Mouse (Mus musculus) kidney, embryonic 15.5 days (tissue): ENCODE measurements around the gene Tbc1d9b. TPM values are rescaled to one million over a fixed set of nuclear protein-coding genes. Genes with fewer than 3 reads are reported as not detected.

Experiments used
- ATAC-seq: fragments of 200-750 bp; cut with Nextera tagmentation; replicated peaks from 2 replicates; pipeline ENCODE4 v1.8.0; 2017; ENCODE audit warnings: moderate TSS enrichment; ENCODE audit not compliant: low FRiP score
- H3K27ac ChIP-seq: fragments of 300-500 bp; sonication (generic); 2 replicates; pipeline ENCODE4 v1.5.1; 2015; ENCODE audit warnings: mild to moderate bottlenecking, inconsistent platforms
- H3K27me3 ChIP-seq: fragments of 300-500 bp; sonication (generic); 2 replicates; pipeline ENCODE4 v1.6.1; 2015; ENCODE audit warnings: inconsistent platforms
- H3K36me3 ChIP-seq: fragments of 300-500 bp; sonication (generic); 2 replicates; pipeline ENCODE4 v1.6.1; 2015; ENCODE audit warnings: inconsistent platforms
- H3K4me1 ChIP-seq: fragments of 300-500 bp; sonication (generic); 2 replicates; pipeline ENCODE4 v1.6.1; 2015; ENCODE audit warnings: inconsistent platforms
- H3K4me2 ChIP-seq: fragments of 300-500 bp; sonication (generic); 2 replicates; pipeline ENCODE4 v1.6.1; 2015; ENCODE audit warnings: moderate library complexity, mild to moderate bottlenecking, inconsistent platforms
- H3K4me3 ChIP-seq: fragments of 300-500 bp; sonication (generic); replicated peaks from 2 replicates; pipeline ENCODE4 v1.5.1; 2015; ENCODE audit warnings: mild to moderate bottlenecking, inconsistent platforms
- H3K9ac ChIP-seq: fragments of 300-500 bp; sonication (generic); 2 replicates; pipeline ENCODE4 v1.6.1; 2015; ENCODE audit warnings: mild to moderate bottlenecking, inconsistent platforms
- H3K9me3 ChIP-seq: fragments of 300-500 bp; sonication (generic); replicated peaks from 2 replicates; pipeline ENCODE4 v1.6.1; 2016; ENCODE audit warnings: inconsistent platforms
- WGBS: fragments of 180-500 bp; shearing (Covaris S2); methylation state at CpG from one replicate; pipeline ENCODE4 v1.1.7; 2015; ENCODE audit warnings: mixed read lengths; 5-methylcytosine and 5-hydroxymethylcytosine counted together
- polyA plus RNA-seq: library from polyadenylated mRNA; unstranded; fragments of >200 nt; fragmentation: Nextera tagmentation; extraction: Ambion mirVana; gene quantifications from 2 replicates; pipeline ENCODE4 v1.2.1, GENCODE M21; 2015

The Tbc1d9b gene
- polyA plus RNA-seq, 1 experiment from 2014 or later: 42.9 TPM

DNA sequence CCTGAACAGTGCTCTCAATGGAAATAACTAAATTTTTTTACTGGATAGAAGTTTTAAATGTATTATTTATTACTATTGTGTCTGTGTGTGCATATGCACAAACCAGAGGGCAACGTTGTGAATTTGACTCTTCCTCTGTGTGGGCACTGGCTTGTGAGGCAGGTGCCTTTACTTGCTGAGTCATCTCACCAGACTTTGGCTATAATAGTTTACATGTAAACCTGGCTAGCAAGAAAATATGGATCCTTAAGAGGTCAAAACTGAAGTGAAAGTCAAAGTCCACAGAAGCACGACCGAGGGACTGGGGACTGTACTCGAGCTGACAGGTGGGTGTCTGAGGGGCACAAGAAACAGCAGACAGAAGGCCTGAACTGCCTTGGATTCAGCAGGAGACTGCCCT is 51.5 kb downstream of the Tbc1d9b start:
- Histone ChIP-seq H3K4me1 (no peaks in the 10 kb centered on the region), H3K4me3 (no peak overlapping the region), H3K4me2 (no peak overlapping the region), H3K9ac (no peak overlapping the region), H3K9me3 (no peaks in the 10 kb centered on the region), H3K27me3 (no peaks in the 10 kb centered on the region), H3K27ac (no peak overlapping the region), H3K36me3 (peaks cover 23% of the 10 kb centered on the region)
- WGBS: 88% methylated on average over 4 of the region's 4 CpGs
- ATAC-seq: no peak

DNA sequence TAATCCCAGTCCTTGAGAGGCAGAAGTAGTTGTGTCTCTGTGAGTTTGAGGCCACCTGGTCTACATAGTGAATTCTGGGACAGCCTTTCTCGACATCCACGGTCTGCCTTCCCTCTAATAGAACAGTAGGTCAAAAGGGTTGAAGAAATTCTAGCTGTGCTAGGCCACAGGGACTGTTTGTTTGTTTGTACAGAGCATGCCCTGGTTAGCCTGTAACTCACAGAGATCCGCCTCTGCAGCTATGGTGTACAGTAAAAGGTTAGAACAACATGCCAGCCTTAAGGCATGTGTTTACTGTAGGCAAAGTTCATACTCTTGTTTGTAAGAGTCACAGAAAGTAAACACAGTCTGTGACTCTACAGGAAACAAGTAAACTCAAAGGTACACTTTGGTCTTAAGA is 53.6 kb downstream of the Tbc1d9b start:
- Histone ChIP-seq H3K4me2 (no peak overlapping the region), H3K9me3 (no peaks in the 10 kb centered on the region), H3K4me1 (no peaks in the 10 kb centered on the region), H3K36me3 (peaks cover 10% of the 10 kb centered on the region; the same call in 1 of the 2 replicates), H3K4me3 (no peak overlapping the region), H3K9ac (no peak overlapping the region), H3K27ac (no peak overlapping the region), H3K27me3 (no peaks in the 10 kb centered on the region)
- ATAC-seq: no peak
- 46% methylated on average over 3 of the region's 3 CpGs for WGBS

DNA sequence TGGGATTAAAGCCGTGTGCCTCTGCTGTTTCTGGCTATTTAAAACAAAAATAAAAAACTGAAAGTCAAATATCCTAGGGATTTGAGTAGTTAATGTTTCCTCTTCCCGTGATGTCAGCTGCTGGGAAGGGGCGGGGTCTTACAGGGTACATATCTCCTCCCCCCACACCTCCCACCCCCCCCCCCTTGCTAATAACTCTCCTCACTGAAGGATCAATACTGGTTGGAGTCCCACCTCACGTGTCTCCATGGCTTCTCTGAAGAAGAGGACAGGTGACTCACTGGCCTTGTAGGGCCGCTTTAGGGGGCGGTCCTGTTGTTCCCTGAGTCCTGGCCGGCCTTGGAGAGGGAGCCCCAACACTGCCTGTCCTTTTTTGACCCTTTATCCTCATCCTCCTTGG is 57.5 kb downstream of the Tbc1d9b start:
- Histone ChIP-seq H3K4me2 (no peak overlapping the region), H3K27ac (no peak overlapping the region), H3K9ac (no peak overlapping the region), H3K36me3 (peaks cover 6% of the 10 kb centered on the region; the same call in 1 of the 2 replicates), H3K9me3 (no peaks in the 10 kb centered on the region), H3K4me3 (no peak overlapping the region), H3K27me3 (no peaks in the 10 kb centered on the region), H3K4me1 (no peaks in the 10 kb centered on the region)
- ATAC-seq: no peak
- WGBS: 73% methylated on average over 7 of the region's 7 CpGs

DNA sequence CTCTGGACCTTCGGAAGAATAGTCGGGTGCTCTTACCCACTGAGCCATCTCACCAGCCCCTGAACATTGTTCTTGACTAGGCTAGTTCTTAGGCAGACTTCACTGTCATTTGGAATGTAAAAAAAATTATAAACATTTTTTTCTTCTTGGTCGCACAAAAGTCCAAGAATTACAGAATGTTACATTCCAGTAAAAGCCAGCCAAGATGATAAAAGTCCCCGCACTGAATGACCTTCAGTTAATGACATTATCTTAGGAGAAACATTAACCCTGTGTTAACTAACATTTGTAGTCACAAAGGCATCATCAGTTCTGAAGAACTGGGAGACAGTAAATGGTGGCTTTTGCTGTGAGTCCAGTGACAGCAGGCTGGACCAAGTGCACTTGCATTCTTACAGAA is 59.2 kb downstream of the Tbc1d9b start:
- H3K27ac ChIP-seq: no peak overlapping the region
- no peaks in the 10 kb centered on the region for H3K9me3 ChIP-seq
- no peak overlapping the region for H3K4me3 ChIP-seq
- H3K9ac ChIP-seq: no peak overlapping the region
- peaks cover 15% of the 10 kb centered on the region; the same call in 1 of the 2 replicates for H3K36me3 ChIP-seq
- no peaks in the 10 kb centered on the region for H3K4me1 ChIP-seq
- H3K4me2 ChIP-seq: no peak overlapping the region
- H3K27me3 ChIP-seq: no peaks in the 10 kb centered on the region
- whole genome bisulfite sequencing: 66% methylated on average over 4 of the region's 4 CpGs
- ATAC-seq: no peak

DNA sequence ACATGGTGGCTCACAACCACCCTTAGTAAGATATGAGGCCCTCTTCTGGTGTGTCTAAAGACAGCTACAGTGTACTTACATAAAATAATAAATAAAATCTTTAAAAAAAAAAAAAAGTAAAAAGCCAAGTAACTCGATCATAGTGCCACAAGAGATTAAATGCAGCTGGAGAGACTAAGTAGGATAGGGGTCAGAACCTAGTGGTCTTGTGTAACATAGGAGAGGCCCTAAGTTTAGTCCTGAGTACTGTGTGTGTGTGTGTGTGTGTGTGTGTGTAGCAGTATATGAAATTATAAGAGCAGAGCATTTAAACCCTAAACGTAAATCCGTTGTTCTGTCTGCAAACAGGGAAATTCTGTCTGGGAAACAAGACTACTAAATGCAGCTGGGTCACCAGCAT is 61.1 kb downstream of the Tbc1d9b start:
- peaks cover 28% of the 10 kb centered on the region for H3K36me3 ChIP-seq
- no peaks in the 10 kb centered on the region for H3K27me3 ChIP-seq
- H3K4me2 ChIP-seq: no peak overlapping the region
- no peaks in the 10 kb centered on the region for H3K4me1 ChIP-seq
- ATAC-seq: no peak
- 76% methylated on average over 3 of the region's 3 CpGs for WGBS
- no peak overlapping the region for H3K27ac ChIP-seq
- H3K9me3 ChIP-seq: no peaks in the 10 kb centered on the region
- no peak overlapping the region for H3K9ac ChIP-seq
- H3K4me3 ChIP-seq: no peak overlapping the region

DNA sequence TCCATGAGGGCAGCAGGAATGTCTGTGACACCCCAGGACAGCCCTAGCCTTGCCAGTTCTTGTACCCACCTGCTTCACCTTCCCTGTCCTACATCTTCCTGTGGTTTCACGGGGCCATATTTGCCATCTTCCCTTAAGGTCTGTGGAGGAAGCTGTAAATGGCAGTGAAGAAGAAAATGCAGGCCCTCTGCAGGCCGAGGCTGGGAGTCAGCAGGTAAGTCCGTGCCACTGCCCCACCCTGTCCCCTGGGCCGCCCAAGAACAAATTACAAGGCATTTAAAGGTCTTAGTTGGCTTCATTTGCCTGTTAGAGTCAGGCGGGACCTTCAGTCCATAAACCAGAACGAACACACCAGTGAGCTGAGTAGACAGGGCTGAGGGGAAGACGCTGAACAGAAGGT is 62.9 kb downstream of the Tbc1d9b start:
- no peak for ATAC-seq
- no peaks in the 10 kb centered on the region for H3K4me1 ChIP-seq
- H3K4me2 ChIP-seq: no peak overlapping the region
- H3K9me3 ChIP-seq: no peaks in the 10 kb centered on the region
- H3K36me3 ChIP-seq: peaks cover 44% of the 10 kb centered on the region
- no peak overlapping the region for H3K9ac ChIP-seq
- H3K4me3 ChIP-seq: no peak overlapping the region
- H3K27me3 ChIP-seq: no peaks in the 10 kb centered on the region
- WGBS: 74% methylated on average over 7 of the region's 7 CpGs
- H3K27ac ChIP-seq: no peak overlapping the region

DNA sequence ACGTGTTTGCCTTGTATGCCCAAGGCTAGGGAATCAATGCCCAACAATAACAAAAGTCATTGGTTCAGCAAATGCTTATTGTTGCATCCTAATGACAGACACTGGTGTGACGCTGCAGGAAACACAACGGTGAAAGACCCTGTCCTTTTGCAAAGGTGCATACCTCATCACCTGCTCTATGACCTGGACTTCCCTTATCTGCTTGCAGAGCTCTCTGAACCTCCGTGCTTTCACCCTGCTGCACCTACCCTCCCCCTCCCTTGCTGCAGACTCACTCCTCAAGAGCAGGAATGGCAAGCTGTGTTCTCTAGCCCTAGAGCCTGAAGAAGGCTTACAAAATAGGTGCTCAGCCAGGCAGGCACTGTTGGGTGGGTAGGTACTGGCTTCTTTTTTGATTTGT is 63.6 kb downstream of the Tbc1d9b start:
- Histone ChIP-seq H3K4me1 (no peaks in the 10 kb centered on the region), H3K4me2 (no peak overlapping the region), H3K36me3 (peaks cover 49% of the 10 kb centered on the region), H3K27ac (no peak overlapping the region), H3K9ac (no peak overlapping the region), H3K9me3 (no peaks in the 10 kb centered on the region), H3K27me3 (no peaks in the 10 kb centered on the region), H3K4me3 (no peak overlapping the region)
- WGBS: 84% methylated on average over 4 of the region's 4 CpGs
- no peak for ATAC-seq

DNA sequence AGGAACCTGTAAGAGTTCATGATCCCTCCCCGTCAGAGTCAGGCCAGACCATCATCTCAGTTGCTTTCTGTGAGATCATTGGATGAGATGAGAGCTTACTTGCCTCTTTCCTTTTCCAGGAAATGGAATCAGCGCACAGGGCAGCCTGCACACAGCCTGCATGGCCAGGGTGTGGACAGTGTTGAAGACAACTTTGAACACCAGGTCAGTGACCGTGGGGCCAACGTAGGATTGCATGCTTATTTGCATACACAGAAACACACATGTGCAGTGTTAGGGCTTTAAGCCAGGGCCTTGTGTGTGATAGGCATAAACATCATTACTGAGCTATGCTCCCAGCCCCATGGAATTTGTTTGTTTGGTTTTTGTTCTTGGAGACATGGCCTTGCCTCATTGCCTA is 66.3 kb downstream of the Tbc1d9b start:
- Histone ChIP-seq H3K9me3 (no peaks in the 10 kb centered on the region), H3K4me3 (no peak overlapping the region), H3K9ac (no peak overlapping the region), H3K4me2 (no peak overlapping the region), H3K27ac (no peak overlapping the region), H3K4me1 (no peaks in the 10 kb centered on the region), H3K36me3 (peaks cover 74% of the 10 kb centered on the region), H3K27me3 (no peaks in the 10 kb centered on the region)
- WGBS: 91% methylated on average over 4 of the region's 4 CpGs
- ATAC-seq: no peak

DNA sequence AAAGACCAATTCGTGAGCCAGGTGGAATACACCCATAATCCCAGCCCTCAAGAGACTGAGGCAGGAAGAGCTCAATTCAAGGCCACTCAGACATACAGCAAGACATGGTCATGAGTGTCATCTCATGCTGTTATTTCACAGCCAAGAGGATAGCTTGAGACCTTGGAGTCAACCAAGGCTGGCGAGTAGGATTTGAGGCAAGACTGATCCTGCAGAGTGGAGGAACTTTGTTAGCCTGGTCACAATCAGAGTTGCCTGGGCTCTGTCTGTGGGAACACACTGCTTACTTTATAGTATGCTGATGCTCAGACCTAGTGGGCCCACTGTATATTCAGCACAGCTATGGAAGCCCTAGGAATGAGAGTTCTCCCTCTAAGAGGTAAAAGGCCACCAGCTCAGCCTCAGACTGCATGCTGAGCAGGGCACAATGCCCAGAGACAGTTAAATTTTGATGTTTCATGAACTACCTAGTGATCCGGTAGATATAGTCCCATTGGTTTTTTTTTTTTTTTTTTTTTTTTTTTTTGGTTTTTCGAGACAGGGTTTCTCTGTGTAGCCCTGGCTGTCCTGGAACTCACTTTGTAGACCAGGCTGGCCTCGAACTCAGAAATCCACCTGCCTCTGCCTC is 67.1 kb downstream of the Tbc1d9b start:
- Histone ChIP-seq H3K4me2 (no peak overlapping the region), H3K4me3 (no peak overlapping the region), H3K9ac (no peak overlapping the region), H3K4me1 (no peaks in the 10 kb centered on the region), H3K27ac (no peak overlapping the region), H3K36me3 (peaks cover 83% of the 10 kb centered on the region), H3K27me3 (no peaks in the 10 kb centered on the region), H3K9me3 (no peaks in the 10 kb centered on the region)
- WGBS: 84% methylated on average over 4 of the region's 5 CpGs
- ATAC-seq: no peak

DNA sequence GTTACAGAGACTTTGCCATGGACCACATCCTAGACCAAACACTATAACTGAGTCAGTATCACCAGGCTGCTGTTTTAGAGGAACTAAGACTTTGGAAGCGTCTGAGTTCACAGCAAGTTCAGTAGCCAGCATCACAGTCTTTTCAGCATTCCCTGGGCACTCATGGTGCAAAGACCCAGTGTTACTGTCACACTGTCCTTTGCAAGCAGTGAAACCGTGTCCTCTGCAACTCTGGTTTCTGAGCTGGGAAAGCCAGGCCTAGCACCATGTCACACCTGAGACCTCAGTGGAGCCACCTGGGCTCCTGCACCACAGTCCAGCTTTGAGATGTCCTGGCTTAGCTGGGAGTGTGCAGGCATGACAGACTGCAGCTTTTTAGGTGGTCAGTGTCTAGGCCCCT is 67.7 kb downstream of the Tbc1d9b start:
- H3K27me3 ChIP-seq: no peaks in the 10 kb centered on the region
- H3K4me2 ChIP-seq: no peak overlapping the region
- no peaks in the 10 kb centered on the region for H3K9me3 ChIP-seq
- ATAC-seq: no peak
- no peak overlapping the region for H3K9ac ChIP-seq
- peaks cover 83% of the 10 kb centered on the region for H3K36me3 ChIP-seq
- H3K4me1 ChIP-seq: no peaks in the 10 kb centered on the region
- H3K27ac ChIP-seq: no peak overlapping the region
- H3K4me3 ChIP-seq: no peak overlapping the region
- 97% methylated on average over 2 of the region's 2 CpGs for WGBS

DNA sequence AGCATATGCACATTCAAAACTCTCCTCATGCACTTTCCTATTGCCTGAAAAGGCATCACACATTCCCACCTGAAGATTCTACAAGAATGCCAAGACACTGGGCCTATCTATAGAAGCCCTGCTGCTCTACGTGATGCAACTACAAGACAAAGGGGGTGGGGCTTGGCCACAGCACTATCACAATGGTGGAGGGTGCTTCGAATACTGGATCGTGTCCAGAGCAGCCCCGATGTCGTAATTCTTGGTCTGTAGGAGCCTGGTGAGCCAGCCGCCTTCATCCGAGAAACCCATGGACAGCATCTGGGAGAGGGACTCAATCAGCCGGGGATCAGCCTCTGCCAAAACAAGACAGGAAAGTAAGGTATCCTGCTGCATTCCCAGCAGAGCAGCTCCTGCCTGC is 69.4 kb downstream of the Tbc1d9b start:
- H3K9ac ChIP-seq: no peak overlapping the region
- no peak overlapping the region for H3K4me2 ChIP-seq
- no peak for ATAC-seq
- 84% methylated on average over 8 of the region's 8 CpGs for WGBS
- no peaks in the 10 kb centered on the region for H3K9me3 ChIP-seq
- H3K27ac ChIP-seq: no peak overlapping the region
- H3K36me3 ChIP-seq: peaks cover 93% of the 10 kb centered on the region
- no peak overlapping the region for H3K4me3 ChIP-seq
- no peaks in the 10 kb centered on the region for H3K4me1 ChIP-seq
- H3K27me3 ChIP-seq: no peaks in the 10 kb centered on the region

DNA sequence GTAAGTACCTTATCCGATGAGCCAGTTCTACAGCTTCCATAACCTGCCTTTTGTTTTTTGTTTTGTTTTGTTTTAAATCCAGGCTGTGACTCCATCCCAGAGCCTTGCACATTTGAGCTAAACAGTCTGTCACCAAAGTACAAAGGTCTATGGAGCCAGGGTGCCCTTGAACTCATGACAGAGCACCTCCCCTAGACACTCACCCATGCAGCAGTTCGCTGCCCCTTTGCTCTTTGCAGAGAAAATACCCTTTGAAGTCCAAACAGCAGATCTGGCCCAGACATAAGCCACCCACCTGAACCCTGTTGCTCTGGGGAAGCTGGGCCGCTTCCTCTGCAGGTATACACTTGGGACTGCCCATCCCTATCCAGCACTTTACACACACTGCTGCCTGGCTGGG is 70.4 kb downstream of the Tbc1d9b start:
- H3K9ac ChIP-seq: no peak overlapping the region
- no peak for ATAC-seq
- no peaks in the 10 kb centered on the region for H3K27me3 ChIP-seq
- 90% methylated on average over 3 of the region's 3 CpGs for WGBS
- no peak overlapping the region for H3K27ac ChIP-seq
- no peaks in the 10 kb centered on the region for H3K4me1 ChIP-seq
- H3K4me2 ChIP-seq: no peak overlapping the region
- no peaks in the 10 kb centered on the region for H3K9me3 ChIP-seq
- peaks cover 96% of the 10 kb centered on the region for H3K36me3 ChIP-seq
- no peak overlapping the region for H3K4me3 ChIP-seq

DNA sequence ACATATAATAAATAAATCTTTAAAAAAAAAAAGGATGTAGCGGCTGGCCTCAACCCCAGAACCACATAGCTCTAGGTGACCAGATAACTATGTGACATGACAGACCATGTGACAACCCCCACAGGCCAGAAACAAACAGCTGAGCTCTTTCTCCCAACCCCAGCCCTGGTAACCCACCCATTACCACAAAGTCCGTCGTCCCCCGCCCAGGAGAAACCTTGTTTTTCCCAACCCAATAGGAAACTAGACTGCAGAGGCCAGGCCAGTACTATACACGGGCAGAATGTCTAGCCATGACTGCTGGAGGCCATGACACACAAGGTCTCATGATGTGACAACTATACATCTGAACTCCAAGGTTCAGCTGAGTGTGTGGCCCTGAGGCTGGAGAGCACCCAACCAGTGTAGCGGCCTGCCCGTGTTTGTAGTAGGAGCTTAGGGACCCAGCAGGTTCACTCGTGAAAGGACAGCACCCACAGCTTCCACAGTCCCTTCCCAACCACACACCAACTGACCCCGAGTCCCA is 72.2 kb downstream of the Tbc1d9b start:
- ATAC-seq: no peak
- Histone ChIP-seq H3K36me3 (peaks cover 93% of the 10 kb centered on the region), H3K9ac (no peak overlapping the region), H3K9me3 (no peaks in the 10 kb centered on the region), H3K27ac (no peak overlapping the region), H3K27me3 (no peaks in the 10 kb centered on the region), H3K4me2 (no peak overlapping the region), H3K4me1 (no peaks in the 10 kb centered on the region), H3K4me3 (no peak overlapping the region)
- WGBS: 94% methylated on average over 9 of the region's 9 CpGs
